Mouse (Mus musculus): ENCODE data around the gene Mybphl.
A peak's percentile ranks its signal among the peaks of the same experiment; 100 is the strongest.

Gene Mybphl

DNA sequence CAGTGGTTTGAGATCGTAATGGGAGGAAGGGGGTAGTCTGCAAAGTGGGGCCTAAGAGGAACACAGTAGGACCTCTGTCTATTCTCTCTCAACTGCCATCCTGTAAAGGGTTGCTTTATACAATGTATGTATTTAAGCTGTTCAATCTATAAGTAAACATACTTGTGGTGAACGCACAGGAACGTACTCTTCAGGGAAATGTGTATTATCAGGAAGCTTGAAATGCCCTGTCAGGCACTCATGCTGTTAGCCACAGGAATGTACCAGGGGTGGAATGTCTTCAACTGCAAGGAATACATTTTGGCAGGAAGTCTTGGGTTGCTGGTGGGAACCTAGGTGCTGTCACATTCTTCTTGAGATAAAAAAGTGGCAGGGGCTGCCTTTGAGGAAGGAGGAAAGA lies 8.0 kb downstream of the Mybphl start:
- DNase-seq: no peak

DNA sequence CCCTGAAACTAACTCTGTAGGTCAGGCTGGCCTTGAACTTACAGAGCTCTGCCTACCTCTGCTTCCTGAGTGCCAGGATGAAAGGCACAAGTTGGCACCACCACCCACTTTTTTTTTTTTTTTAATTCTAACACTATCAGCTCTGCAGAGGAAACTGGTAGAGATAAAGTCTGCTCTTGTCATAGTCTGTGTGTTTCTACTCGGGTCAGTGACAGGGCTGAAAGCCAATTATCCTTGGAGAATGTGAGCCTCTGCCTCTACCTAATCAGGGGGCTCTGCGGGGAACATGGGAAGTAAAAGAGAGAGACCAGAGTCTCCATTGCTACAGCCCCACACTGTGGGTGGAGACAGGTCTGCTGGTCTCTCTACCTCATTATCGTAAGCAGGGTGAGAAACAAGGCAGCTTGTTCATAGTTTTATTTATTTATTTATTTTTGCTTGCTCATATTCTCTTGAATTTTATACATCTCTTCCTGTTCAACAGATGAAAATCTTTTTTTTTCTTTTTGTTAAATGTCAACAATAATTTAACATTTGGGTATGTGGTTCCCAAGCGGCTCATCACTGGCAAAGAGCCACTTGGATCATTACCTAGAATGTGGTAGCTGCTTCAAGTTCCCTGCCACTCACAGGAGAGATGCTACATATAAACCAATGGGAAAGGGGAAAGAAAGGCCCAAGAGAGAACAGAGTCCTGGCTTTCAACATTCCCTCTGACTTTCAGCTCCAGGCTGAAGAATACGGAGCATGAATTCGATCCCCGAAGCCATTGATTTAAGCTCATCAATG lies 14.4 kb downstream of the Mybphl start:
- no peak for DNase-seq

DNA sequence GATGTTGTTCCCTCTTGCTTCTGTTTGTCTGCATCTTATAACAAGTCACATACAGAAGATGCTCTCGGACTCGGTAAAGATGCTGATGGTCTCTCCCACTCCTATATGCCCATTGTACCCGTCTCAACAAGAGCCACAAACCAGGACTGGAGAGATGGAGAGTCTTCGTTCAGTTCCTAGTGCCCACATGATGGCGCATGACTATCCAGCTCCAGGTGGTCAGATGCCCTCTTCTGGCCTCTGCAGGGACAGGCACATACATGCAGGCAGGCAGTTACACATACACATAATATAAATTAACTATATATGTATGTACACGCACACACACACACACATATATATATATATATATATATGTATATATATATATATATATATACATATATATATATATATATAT lies 16.0 kb downstream of the Mybphl start:
- DNase-seq: no peak

DNA sequence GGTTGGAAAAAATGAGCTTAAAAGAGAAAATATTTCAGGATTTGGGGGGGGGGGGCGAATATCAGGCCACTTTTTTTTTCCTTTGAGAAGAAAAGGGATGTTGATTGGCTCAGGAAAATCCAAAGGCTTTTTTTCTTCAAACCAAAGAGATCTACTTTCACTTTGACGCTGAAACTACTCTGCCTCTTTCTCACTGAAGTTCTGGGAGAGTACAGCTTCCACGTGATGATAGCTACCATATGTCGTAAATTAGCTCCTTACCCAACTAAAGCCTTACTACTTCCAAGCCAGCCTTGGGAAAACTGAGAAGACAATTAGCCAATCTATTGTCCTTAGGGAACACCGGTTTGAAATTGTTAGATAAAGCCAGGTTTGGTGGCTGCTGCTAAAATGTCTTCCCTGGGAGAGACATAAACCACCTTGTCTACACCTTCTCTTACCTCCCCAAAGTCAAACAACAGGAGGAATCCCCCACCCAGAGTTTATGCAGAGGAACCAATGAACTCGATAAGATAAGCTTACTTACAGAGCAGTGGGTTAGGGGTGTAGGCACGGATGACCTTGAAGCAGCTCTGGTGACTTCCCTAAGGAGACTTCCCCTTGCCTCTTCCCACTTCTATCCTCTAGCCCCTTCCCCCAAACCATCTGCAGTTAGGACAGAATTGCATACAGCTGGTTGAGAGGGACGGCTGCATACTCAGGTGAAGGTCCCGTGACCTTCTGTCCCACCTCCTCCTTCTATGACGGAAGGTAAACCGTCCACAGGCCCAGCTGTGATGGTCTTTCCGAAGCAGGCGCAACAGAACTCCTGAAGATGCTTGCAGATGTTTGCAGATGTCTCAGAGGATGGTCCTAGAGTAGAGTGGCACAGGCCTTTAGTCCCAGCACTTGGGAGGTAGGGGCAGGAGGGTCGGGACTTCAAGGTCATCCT lies 17.5 kb downstream of the Mybphl start:
- DNase-seq: peak; percentile 20 to 23

DNA sequence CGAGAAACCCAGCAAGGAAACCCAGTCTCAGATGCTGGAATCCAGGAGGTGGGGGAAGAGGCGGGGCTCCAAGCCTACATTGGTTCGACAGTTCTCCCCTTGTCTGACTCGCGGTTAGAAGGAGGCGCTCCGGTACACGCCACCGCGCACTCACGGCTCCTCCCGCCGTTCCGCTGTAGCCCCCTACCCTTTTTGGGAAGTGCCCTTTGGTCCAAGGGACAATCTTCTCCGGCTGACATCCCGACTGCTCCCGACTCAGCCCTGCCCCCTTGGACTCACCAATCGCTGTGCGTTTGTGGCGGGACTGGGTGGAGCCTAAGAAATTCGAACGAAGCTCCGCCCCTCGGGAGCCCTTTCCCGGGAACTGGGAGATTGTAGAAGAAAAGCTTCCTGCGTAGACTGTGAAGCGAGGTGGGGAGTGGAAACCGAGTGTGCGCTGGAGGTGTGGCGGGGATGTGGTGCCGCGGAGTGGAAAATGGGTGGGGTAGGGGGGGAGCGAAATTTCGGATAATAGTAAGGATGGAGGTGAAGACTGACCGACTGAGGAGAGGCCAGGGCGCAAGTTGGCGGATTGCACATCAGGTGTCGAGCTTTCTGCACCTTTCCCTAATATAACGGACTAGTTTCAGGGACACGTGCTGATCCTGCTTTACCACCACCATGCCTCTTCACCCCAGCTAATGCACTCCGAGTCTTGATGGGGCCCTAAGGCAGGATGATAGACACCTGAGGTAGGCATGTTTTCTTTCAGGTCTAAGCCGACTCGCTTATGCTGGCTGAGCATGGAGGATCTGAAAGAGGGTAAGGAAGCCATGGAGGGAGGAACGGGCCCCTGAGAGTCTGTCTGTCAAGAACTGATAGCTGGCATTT lies 19.0 kb downstream of the Mybphl start, which contains the start of gene Psrc1:
Psrc1 (plus strand) TSS at position 355 of the 870 bp plus-strand sequence.
- DNase-seq: peak; percentile 43 to 52

DNA sequence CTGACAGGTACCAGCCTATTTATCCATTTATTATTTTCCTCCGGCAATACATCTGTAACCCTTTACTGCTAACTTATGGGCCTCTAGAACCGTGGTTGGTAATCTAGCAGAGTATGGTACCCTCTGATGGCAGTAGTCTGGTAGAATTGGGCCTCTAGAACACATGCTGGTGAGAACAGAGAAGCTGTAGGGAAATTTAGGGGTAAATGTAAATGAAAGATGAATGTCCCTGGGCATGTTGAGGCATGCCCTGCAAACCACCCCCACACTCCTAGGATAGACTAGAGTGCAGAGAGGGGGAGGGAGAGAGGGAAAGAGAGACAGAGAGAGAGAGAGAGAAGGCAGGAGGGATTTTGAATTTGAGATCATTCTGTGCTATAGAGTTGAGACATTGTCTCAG lies 19.7 kb downstream of the Mybphl start:
- DNase-seq: no peak

DNA sequence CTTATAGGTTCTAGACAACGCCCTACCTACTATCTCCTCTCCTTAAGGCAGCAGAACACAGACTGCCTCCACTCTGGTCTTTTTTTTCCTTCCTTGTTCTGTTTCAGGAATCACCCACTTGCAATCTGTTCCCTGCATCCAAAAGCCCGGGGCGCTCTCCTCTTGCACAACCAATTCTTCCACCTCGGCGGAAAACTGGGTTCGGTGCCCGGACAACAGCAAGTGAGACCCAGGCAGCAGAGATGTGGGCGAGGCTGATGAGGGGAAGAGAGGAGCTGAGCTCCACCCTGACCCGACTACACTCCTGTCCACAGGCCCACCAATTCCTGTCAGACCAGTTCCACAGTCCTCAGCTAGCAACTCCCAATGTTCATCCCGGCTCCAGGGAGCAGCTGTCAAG lies 21.5 kb downstream of the Mybphl start:
- DNase-seq: no peak

DNA sequence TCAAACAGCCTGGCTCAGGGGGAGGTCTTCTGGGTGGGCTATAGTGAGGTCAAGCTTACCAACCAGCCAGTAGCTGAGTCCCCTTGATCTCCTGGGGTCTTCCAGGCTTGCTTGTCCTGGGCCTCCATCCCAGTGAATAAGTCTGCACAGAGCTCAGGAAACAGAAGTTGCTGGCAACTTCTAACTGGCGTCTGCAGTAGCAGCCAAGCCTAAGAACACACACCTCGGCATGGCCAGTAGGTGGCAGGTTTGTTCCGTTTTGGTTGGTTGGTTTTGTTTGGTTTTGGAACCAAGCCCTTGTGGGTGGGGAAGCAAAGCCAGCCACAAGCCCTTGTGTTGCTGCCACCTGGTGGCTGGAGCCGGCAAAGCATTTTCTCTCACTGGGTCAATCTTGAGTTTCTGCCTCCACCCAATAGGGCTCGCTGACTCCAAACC lies 24.4 kb downstream of the Mybphl start:
- peak; percentile 97 for DNase-seq

DNA sequence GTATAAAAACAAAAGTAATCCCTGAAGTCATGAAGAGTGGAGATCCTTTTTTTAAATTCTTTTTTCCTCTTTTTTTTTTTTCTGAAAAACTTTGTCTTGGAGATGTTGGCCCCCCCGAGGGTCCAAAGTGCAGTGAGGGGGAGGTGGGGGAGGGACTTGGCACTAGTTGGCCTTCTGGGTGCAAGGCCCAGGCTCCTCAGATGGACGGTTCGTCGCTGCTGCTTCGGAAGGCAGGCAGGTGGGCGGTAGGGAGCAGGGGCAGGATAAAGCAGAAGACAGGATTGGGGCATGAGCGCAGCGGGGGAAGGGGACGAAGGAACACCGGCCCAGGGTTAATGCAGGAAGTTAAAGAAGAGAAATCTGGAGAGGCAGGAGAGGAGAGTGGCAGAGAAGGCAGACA lies 27.6 kb downstream of the Mybphl start:
- no peak for DNase-seq

DNA sequence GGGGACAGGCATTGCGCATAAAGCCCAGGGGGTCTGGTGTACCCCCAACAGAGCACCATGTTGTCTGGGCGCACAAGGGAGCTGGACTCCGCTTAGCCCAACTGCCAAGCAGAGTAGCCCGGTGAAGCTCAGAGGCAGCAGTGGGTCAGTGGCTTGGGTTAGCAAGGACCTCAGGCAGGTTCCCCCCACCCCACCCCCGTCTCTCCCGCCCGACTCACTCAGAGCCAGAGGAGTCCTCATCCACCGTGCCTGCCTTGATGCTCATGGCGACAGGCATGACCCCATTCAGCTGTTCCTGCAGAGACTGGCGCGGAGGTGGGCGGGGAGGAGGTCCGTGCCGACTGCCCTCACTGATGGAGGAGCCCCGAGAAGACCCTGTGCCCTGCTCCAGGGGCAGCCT lies 28.1 kb downstream of the Mybphl start:
- no peak for DNase-seq

DNA sequence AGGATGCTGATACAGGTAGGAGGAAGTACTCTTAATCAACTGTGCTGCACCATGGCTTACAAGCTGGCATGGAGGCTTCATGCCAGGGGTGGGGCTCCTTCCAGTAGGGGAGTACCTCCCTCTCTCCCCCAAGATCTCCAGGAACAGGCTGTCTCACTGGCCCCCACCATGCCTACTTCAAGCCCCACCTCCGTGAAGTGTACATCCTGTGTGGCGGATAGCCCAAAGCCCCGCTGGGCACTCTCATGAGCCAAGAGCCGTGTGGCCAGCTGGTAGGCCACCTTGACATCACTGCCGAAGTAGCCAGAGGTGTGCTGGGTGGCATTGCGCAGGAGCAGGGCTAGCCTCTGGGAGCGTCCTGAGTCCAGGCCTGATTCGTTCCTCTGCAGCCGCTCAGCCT lies 33.6 kb downstream of the Mybphl start:
- DNase-seq: no peak

DNA sequence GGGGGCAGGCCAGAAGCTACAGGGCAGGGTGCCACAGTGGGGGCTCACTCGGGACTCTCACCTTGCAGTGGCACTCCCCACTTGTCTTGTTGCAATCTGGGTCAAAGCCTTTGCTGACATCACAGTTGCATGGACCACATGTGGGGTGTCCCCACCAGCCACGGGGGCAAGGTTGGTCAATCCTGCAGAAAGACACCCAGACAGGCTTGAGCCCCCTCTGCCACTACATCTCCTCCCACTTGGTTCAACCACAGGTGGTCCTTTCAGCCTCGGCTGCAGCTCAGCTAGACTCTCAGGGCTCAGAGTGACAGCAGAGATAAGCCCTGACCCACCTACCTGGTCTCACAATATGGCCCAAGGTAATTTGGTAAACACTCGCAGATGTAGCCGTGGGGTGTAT lies 35.7 kb downstream of the Mybphl start:
- no peak for DNase-seq

DNA sequence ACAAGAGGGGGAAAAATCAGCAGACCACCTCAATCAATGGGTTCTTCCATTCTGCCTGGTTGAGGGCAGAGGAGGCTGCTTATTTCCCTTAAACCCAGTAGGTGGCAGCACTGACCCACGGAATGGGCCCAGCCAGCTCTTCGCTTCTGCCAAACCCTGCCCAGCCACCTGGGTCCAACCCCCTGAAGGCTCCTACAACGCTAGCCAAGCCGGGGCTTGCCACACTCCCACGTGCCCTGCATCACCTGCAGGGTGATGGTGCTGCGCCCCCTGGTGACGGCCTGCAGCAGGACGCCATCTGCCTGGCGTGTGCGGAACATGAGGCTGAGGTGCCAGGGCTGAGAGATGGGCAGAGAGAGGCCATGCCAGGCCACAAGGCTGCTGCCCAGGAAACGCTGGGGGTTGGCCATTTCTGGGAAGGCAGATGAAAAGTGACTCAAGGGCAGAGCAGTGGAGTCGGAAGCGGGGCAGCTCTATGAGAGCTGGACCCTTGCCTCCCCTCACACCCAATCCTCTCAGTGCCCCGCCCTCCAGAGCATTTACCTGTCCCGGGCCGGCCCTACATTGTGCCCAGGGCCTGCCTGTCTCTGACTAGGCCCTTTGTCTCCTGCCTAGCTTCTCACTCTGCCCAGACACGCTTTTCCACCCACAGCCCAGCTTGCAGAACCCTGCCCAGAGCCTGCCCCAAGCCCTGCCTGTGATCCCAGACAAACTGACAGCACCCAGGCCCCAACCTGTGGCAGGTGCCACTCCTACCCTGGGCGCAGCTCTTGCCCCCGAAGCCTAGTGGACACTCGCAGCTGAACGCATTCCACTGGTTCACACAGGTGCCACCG lies 37.2 kb downstream of the Mybphl start:
- DNase-seq: peak; percentile 96 to 97

DNA sequence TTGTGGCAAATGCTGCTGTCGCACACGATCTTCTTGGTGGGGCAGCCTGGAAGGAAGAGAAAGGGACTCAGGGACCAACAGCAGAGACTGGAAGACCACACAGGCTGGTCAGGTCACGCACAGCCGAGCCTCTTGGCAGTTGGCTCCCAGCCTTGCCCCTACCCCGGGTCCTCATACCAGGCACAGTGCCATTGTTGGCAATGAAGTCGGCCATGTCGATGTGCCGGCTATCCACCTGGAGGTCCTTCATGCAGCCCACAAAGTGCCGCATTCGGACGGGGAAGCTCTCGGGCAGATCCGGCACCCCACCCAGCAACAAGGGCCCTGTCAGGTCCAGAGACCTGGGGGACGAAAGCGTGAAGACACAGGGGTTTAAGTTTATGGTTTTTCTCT lies 37.8 kb downstream of the Mybphl start:
- DNase-seq: no peak

DNA sequence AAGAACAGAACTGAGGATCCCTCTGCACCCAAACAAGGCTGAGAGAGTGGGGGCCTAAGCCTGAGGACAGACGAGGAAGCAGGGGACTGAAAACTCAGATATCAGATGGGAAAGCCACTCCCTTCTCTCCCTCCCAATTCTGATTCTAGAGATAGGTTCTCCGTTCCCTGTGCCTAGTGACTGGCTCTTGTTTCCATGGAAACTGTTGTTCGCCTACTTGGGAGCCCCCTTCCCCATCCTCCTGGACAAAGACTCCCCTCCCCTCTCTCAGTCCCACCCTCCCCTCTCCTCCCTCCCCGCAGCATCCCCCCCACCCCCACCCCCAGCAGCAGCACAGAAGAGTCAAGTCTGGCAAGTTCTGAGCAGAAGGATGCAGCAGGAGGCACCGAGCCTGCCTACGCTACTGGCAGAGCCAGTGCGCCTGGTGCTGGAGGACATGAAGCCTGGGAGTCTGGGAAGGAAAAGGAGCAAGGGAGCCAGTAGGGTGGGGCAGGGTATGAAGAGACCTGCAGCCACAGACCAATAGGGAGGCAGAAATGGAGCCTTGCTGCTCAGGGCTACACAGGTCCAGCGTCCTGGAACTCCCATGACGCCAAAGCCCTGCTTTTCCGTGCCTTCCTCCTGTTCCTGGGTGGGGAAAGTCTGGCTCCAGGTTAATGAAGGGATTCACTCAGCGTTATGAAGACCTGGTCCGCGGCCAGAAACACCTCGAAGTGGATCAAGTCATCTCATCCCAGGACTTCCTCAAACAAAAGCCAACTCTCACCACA lies 41.0 kb downstream of the Mybphl start:
- DNase-seq: no peak

DNA sequence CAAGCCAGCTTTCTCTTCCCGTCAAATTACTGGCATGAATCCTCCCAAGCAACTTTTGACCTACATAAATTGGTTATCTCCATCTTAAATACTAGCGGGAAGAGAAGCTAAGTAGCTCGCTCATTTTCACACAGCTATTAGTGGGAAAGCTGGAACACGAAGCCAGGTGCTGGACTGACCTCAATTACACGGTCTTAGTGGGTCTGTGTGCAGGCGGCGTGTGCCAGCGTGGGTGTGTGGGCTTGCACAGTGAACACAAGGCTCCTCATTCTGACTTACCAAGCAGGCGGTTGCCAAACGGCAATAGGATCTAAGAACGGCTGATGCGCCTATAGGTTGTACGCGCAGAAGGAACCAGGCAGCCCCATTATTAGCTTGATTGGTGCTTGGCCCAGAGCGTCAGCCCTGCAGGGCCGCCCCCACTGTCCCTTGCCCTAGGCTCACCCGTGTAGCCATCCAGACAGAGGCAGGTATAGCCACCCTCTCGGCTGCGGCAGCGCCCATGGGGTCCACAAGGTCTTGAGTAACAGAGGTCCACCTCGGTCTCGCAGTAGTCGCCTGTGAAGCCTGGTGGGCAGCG lies 41.7 kb downstream of the Mybphl start:
- DNase-seq: no peak

DNA sequence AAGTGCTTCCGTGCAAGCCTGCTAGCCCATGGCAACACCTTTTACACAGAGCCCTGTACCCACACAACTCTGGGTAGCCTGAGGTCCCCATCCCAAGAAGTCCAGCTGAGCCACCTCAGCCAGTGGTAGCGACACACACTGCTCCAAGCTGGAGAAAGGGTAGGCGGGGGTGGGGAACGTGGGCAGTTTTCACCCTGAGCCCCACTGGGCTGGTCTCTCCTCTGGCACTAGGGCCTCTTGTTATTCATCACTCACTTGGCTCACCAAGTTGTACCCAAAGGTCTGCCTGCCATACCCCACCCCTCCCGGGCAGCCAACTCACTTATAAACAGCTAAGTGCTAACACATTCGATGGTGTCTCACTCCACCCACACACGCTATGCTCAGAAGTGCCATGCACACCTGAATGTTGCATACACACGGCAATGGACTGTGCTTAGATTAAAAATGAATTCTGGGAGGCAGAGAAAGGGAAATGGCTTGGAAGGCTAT lies 43.9 kb downstream of the Mybphl start:
- no peak for DNase-seq

DNA sequence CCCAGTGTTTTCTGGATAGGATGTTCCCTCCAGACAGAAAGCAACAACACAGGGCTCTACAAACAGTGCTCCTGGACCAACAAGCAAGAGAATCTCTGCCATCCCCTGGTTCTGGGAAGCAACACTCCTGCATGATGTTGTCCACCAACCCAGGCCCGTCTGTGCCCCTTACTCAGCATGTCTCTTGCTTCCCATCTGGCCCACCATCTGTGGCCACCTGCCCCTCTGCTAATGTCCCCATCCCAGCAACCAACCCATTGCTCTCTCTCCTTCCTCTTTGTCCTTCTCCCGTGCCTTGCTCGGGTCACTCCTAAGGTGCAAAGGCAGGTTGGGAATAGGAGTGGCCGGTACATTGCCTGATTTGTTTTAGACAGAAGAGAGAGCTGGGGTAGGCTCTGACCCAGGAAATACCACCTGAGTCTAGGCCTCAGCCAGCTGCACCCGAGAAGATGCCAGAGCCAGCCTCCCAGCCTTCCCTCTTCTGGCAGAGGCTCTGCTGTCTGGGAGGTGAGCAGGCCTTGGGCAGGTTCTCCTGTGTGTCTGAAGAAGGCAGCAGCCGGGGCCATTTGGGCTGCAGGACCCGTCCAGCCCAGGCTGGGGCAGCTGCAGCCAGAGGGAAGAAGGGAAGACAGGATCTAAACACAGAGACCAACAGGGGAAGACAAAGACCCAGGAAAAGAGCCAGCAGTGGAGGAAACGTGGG lies 45.1 kb downstream of the Mybphl start:
- DNase-seq: no peak

DNA sequence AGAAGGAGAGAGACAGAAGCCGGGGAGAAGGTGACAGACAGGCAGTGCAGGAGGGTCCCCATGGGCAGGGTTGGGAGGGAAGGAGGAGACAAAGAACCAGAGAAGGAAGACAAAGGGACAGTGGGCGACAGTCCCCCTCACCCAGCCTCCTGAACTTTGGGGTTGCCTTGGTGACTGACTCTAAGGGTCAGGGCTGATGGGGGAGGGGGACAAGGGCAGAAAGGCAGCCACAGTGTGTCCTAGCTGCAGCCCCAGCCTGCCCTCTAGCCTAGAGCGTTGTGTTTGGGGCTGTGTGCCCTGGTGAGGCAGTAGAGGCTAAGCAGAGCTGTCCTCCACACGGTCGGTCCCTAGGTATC lies 45.6 kb downstream of the Mybphl start:
- DNase-seq: no peak
